Mouse (Mus musculus) kidney, adult 18-20 months (tissue): Measurements from ENCODE around the gene Adsl.

ENCODE experiments used
- DNase-seq: peaks from one replicate; pipeline ENCODE4 v3.0.0; 2021

The Adsl gene

DNA sequence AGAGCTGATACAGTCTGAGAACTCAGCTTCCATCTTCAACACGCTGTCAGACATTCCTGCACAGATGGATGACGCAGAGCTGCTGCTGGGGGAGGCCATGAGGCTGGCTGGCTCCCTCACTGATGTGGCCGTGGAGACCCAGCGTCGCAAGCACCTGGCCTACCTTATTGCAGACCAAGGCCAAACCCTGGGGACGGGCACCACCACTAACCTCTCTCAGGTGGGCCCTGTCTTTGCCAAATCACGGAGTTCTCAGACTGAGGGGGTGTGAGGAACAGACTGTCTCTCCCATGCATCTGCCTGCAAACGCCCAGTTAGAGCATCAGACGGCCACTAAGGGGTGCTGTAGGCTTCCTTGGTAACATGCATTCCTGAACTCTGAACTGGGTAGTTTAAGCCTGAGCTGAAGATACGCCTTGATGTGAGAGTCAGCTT, 60.4 kb downstream of the Adsl start:
- DNase-seq: peak; percentile 22

DNA sequence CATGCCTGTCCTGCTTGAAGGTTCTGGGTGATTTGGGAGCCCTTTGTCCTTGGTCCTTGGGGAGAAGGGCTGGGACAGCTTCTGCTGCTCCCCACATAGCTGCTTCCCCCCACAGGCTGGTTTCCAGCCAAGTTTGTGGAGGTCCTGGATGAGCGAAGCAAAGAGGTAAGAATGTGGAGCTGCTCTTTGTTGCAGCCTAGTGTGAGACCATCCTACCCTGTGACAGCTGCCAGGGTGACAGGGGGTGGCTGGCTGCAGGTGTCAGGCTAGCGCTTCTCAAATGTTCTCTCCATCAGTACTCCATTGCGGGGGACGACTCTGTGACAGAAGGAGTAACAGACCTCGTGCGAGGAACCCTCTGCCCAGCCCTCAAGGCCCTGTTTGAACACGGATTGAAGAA, 61.8 kb downstream of the Adsl start:
- no peak for DNase-seq

DNA sequence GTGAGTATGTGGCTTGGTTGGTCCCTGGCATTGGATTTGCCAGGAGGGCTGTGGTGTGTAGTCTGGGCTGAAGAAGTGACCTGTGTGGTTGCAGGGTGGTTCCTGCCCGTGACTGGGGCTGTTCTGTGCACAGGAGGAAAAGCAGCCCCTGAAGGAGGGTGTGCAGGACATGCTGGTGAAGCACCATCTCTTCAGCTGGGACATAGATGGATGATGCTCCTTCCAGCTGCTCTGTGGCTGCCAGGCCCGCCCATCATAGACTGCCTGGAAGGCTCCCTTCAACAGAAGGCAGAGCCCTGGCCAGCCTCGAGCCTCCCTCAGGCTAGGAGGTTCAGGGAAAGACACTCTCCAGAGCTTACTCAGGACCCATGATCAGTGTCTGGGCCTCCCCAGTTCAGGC, 63.2 kb downstream of the Adsl start:
- no peak for DNase-seq

DNA sequence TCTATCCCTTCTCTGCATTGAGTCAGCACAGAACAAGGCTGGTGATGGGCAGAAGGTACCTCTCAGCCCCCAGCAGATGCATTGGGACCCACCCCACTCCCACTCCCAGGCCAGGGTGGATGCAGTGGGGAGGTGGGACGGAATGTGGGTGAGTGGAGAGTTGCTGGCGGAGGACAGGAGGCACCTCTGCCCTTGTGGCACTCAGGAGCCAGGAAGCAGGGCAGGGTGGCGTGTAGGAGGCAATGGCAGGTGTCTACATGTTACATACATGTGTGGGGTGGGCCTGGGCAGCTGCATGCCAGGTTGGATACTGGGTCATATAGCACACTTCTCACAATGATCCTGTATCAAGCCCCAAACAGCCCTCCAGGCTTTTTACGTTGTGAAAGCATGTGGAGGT, 64.1 kb downstream of the Adsl start:
- no peak for DNase-seq

DNA sequence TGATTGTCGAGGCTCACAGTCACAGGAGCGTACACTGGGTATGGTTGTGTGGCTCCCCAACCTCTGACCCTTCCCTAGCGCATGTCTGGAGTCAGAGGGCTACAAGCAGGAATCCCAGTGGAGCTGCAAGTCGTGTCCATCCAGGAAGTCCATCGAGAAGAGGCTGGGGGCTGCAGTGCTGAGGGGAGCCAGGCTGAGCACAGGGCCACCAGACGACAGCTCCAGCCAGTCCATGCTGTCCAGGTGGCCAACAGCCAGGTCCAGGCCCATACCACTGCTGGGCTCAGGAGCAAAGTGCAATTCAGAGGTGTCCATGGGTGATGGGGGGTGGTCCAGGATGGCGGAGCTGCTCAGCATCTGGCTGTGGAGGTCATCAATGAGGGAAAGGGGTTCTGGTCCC, 64.9 kb downstream of the Adsl start:
- no peak for DNase-seq

DNA sequence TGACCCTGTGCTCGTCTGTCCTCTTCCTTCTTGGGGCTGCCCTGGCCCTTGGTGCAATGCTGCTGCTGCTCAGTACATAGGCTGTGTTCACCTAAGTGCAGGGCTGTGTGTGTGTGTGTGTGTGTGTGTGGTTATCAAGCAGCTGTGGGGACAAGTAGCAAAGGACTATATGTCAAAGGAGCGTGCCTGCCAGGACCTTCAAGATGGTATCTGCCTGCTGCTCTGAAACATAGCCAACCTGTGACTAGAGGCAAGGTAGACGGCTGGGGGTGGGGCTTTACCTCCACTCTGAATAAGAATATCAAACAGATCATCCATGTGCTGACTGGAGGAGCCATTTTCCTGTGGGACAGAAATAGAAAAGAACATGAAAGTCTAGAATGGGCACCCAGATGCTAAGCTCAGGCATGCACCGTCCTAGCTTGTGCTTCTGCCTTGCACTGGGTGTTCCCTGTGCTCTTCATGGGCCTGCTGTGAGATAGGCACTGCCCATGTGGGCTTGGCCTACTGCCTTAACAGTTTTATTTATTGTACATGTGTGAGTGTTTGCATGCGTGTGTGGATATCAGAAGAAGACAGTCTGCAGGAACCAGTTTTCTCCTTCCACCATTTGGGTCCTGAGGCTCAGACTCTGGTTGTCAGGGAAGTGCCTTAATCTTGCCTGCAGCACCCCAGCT, 66.9 kb downstream of the Adsl start:
- DNase-seq: no peak

DNA sequence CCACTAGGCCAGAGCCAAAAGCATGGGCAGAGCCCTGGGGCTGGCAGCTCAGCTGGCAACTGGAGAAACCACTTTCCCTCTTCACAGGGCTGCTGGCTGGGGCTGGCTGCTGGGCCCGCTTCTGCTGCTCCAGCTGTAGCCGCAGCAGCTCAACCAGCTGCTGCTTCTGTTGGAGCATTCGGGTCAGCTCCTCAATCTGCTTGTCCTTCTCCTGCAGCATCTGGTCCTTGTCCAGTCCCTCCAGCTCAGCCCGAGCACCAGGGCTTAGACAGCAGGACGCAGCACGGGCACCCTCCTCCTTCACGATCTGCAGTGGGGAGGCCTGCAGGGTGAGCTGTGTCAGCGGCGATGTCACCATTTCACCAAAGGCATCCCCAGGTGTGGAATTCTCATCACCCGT, 68.2 kb downstream of the Adsl start:
- no peak for DNase-seq

DNA sequence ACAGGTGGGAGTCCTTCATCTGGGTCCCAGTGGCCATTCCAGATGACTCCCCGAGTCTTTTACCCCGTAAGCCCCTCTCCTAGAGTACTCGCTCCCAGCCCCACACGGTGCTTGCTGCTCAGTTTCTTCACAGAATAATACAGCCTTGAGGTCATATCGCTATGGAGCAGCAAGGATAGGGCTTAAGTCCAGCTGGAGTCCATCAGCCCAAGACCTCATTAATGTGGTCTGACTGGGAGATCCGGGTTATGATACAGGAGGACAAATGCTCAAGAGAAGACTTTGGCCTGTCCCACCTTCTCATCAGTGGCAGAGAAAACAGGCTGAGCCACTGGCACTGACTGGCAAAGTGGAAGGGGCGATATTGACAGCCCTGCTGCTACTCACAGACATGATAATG, 69.0 kb downstream of the Adsl start:
- DNase-seq: no peak
